Mouse (Mus musculus): ENCODE measurements around the gene Hoxa3. TPM values are rescaled to one million over a fixed set of nuclear protein-coding genes. Genes with fewer than 3 reads are reported as not detected.

Hoxa3 gene
- polyA plus RNA-seq, 1 experiment from 2014 or later, result 0.86 TPM

GRCm38 (mm10) chr6:52238155-52238545, 25.0 kb upstream of the Hoxa3 start:
- no peak overlapping the region for H3K4me3 ChIP-seq (ENCODE audit: control insufficient read depth in 1 of 2, insufficient read depth in 1 of 2, low read depth in 1 of 2, low read length in 2 of 2)
- no peak overlapping the region for H3K4me2 ChIP-seq (ENCODE audit: low read length)
- H3K27ac ChIP-seq (replicated peaks in 1 of 2; ENCODE audit: control insufficient read depth in 1 of 2, insufficient read depth in 1 of 2, low read depth in 2 of 2, low read length in 2 of 2), result no peak overlapping the region
- no peak overlapping the region for H3K9ac ChIP-seq (ENCODE audit: low read length)
- peaks cover 0 to 3% of the 10 kb centered on the region in 2 experiments; a peak in 2 of 4 replicates for H3K4me1 ChIP-seq (ENCODE audit: control insufficient read depth in 2 of 2, insufficient read depth in 2 of 2, low read length in 2 of 2)
- 5% methylated on average over 7 of the region's 7 CpGs for WGBS
- no peak for ATAC-seq (ENCODE audit: insufficient number of reproducible peaks, insufficient read depth, low FRiP score, low read depth)
- no peaks in the 10 kb centered on the region for H3K36me3 ChIP-seq (ENCODE audit: control insufficient read depth, insufficient read depth, low read length)
- peaks cover 100% of the 10 kb centered on the region for H3K27me3 ChIP-seq (ENCODE audit: control insufficient read depth, insufficient read depth, low read length)
- H3K9me3 ChIP-seq (ENCODE audit: control insufficient read depth, low read length), result no peaks in the 10 kb centered on the region

DNA sequence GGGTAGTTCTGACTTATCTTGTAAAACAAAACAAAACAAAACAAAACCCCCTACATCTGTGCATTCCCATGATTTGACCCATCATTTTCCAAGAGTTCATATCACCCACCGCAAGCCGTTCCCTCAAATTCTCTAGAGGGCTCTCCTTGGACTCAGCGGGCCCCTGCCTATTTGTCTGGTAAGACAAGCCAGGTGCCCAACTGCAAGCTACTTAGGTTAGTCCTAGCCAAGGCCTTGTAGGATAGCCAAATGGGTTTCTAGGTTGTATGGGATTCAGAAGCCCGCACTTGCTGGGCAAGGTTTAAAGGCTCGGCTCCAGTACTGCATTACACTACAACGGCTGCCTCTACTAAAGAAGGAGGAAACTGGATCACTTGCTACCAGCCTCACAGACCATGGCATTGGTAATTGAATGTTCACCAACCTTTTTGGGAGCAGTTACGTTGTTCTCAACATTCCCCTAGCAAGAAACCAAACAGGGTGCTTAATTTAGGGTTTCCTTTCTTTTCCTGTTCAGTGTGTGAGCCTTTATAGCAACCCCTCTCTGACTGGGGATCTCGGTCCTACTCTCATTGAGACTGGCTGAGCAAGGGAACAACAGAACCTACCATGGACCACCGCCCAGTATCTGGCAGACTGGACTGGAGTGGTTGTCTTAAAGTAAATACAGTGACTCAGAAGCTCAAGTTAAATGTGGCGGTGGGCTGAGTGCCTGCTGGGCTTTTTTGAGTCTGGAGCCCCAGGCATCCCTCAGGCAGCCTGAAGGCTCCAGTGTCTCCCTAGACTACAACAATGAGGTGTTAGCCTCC, 24.4 kb upstream of the Hoxa3 start:
- H3K4me2 ChIP-seq (ENCODE audit: low read length), result no peak overlapping the region
- no peaks in the 10 kb centered on the region for H3K9me3 ChIP-seq (ENCODE audit: control insufficient read depth, low read length)
- WGBS, result 12% methylated on average over 10 of the region's 10 CpGs

DNA sequence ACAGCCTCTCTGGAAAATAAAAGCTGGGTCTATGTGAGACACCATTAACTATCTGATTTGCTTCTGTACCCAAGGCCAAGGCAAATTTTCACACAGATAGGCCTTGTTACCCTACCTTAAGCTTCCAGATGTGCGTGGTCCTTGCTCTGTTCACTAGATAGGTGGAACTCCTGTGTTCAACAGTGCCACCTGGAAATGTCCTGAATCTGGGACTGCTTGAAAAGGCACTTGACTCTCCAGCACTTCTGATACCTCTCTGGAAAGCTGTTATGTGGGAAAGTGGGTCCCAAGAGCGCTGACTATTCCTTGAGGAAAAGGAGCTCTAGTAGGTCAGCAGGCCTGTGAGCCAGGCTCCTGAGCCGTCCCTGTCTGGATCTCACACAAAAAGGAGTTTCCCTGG, 23.7 kb upstream of the Hoxa3 start:
- Histone ChIP-seq H3K4me3 (ENCODE audit: control insufficient read depth in 1 of 2, insufficient read depth in 1 of 2, low read depth in 1 of 2, low read length in 2 of 2) (no peak overlapping the region), H3K4me1 (ENCODE audit: control insufficient read depth in 2 of 2, insufficient read depth in 2 of 2, low read length in 2 of 2) (peaks cover 0 to 3% of the 10 kb centered on the region in 2 experiments; a peak in 2 of 4 replicates), H3K27me3 (ENCODE audit: control insufficient read depth, insufficient read depth, low read length) (peaks cover 100% of the 10 kb centered on the region), H3K36me3 (ENCODE audit: control insufficient read depth, insufficient read depth, low read length) (no peaks in the 10 kb centered on the region), H3K27ac (replicated peaks in 1 of 2; ENCODE audit: control insufficient read depth in 1 of 2, insufficient read depth in 1 of 2, low read depth in 2 of 2, low read length in 2 of 2) (no peak overlapping the region), H3K9ac (ENCODE audit: low read length) (no peak overlapping the region), H3K9me3 (ENCODE audit: control insufficient read depth, low read length) (no peaks in the 10 kb centered on the region), H3K4me2 (ENCODE audit: low read length) (no peak overlapping the region)
- ATAC-seq (ENCODE audit: insufficient number of reproducible peaks, insufficient read depth, low FRiP score, low read depth), result no peak
- WGBS, result 11% methylated on average over 3 of the region's 3 CpGs

More for the DNA sequence above, 24.4 kb upstream of the Hoxa3 start:
- no peak overlapping the region for H3K4me3 ChIP-seq (ENCODE audit: control insufficient read depth in 1 of 2, insufficient read depth in 1 of 2, low read depth in 1 of 2, low read length in 2 of 2)
- H3K9ac ChIP-seq (ENCODE audit: low read length), result no peak overlapping the region
- no peaks in the 10 kb centered on the region for H3K36me3 ChIP-seq (ENCODE audit: control insufficient read depth, insufficient read depth, low read length)
- peaks cover 0 to 3% of the 10 kb centered on the region in 2 experiments; a peak in 2 of 4 replicates for H3K4me1 ChIP-seq (ENCODE audit: control insufficient read depth in 2 of 2, insufficient read depth in 2 of 2, low read length in 2 of 2)
- ATAC-seq (ENCODE audit: insufficient number of reproducible peaks, insufficient read depth, low FRiP score, low read depth), result no peak
- H3K27ac ChIP-seq (replicated peaks in 1 of 2; ENCODE audit: control insufficient read depth in 1 of 2, insufficient read depth in 1 of 2, low read depth in 2 of 2, low read length in 2 of 2), result no peak overlapping the region
- H3K27me3 ChIP-seq (ENCODE audit: control insufficient read depth, insufficient read depth, low read length), result peaks cover 100% of the 10 kb centered on the region

DNA sequence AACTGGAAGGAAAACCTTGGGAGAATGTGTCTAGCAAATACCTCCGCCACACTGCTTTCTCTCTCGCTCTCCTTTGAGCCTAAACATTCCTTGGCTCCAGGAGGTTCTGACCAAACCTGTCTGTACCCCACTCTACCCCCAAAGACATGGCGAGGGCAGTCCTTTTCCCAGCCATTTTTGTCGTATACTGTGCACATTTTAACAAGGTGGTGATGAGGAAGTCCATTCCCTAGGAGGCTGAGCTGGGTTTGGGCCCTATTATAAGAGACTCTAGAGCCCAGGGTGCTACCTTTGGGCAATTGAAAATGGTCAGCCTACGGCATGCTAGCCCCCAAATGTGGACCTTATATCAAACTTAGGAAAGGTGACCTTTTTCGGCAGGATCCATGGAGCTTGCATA, 22.7 kb upstream of the Hoxa3 start:
- Histone ChIP-seq H3K9ac (ENCODE audit: low read length) (no peak overlapping the region), H3K27ac (replicated peaks in 1 of 2; ENCODE audit: control insufficient read depth in 1 of 2, insufficient read depth in 1 of 2, low read depth in 2 of 2, low read length in 2 of 2) (no peak overlapping the region), H3K27me3 (ENCODE audit: control insufficient read depth, insufficient read depth, low read length) (peaks cover 99% of the 10 kb centered on the region), H3K4me1 (ENCODE audit: control insufficient read depth in 2 of 2, insufficient read depth in 2 of 2, low read length in 2 of 2) (peaks cover 0 to 3% of the 10 kb centered on the region in 2 experiments; a peak in 2 of 4 replicates), H3K4me2 (ENCODE audit: low read length) (no peak overlapping the region), H3K4me3 (ENCODE audit: control insufficient read depth in 1 of 2, insufficient read depth in 1 of 2, low read depth in 1 of 2, low read length in 2 of 2) (no peak overlapping the region), H3K36me3 (ENCODE audit: control insufficient read depth, insufficient read depth, low read length) (no peaks in the 10 kb centered on the region), H3K9me3 (ENCODE audit: control insufficient read depth, low read length) (no peaks in the 10 kb centered on the region)
- 21% methylated on average over 6 of the region's 6 CpGs for WGBS
- ATAC-seq (ENCODE audit: insufficient number of reproducible peaks, insufficient read depth, low FRiP score, low read depth), result no peak

DNA sequence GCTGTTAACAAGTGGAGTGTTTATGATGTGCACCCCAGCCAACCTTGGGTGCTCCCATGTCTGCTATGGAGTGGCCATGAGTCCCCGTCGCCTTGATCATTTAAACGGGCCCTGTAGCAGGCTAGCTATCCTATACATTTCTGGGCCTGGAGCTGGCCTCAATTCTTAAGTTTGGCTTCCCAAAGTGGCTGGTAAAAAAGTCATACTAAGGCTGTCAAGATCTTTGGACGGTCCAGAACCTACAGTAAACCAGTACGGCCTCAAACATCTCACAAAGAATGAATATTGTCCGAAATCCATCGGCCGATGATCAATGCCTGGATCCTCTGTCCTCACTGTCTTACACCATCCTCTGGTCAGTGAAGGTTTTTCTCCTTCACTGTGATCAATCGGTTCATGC, 22.1 kb upstream of the Hoxa3 start:
- Histone ChIP-seq H3K4me1 (ENCODE audit: control insufficient read depth in 2 of 2, insufficient read depth in 2 of 2, low read length in 2 of 2) (peaks cover 0 to 3% of the 10 kb centered on the region in 2 experiments; a peak in 2 of 4 replicates), H3K27ac (replicated peaks in 1 of 2; ENCODE audit: control insufficient read depth in 1 of 2, insufficient read depth in 1 of 2, low read depth in 2 of 2, low read length in 2 of 2) (no peak overlapping the region), H3K9ac (ENCODE audit: low read length) (no peak overlapping the region), H3K27me3 (ENCODE audit: control insufficient read depth, insufficient read depth, low read length) (peaks cover 99% of the 10 kb centered on the region), H3K9me3 (ENCODE audit: control insufficient read depth, low read length) (no peaks in the 10 kb centered on the region), H3K4me3 (ENCODE audit: control insufficient read depth in 1 of 2, insufficient read depth in 1 of 2, low read depth in 1 of 2, low read length in 2 of 2) (no peak overlapping the region), H3K36me3 (ENCODE audit: control insufficient read depth, insufficient read depth, low read length) (no peaks in the 10 kb centered on the region), H3K4me2 (ENCODE audit: low read length) (no peak overlapping the region)
- ATAC-seq (ENCODE audit: insufficient number of reproducible peaks, insufficient read depth, low FRiP score, low read depth), result no peak
- WGBS, result 28% methylated on average over 9 of the region's 9 CpGs

DNA sequence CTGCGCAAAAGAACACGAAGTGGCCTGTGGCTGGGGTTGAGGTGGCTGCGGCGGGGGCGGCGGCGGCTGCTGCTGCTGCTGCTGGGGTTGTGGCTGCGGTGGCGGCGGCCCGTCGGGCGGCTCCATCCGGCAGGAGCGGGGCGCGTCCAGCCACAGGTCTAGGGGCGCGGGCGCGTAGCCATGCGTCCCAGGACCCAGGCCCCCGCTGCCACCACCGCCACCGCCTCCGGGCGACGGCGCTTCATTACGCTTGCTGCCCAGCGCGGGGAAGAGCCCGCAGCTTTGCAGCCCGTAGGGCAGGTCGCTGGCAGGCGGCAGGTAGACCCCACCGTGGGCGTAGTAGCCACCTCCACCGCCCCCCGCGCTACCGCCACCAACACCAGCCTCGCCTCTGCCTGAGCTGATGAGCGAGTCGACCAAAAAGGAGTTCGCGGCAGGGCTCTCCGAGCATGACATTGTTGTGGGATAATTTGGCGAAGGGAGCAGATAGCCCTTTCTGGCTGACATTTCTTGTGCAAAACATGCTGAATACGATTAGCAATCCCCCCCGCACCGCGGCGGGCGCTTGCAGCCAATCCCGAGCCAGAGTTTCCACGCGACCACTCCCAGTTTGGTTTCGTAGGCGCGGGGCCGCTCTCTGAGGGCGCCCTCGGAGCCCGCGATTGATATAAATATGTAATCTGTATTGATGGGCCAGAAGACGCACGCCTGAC, 21.4 kb upstream of the Hoxa3 start:
- ATAC-seq (ENCODE audit: insufficient number of reproducible peaks, insufficient read depth, low FRiP score, low read depth), result no peak

DNA sequence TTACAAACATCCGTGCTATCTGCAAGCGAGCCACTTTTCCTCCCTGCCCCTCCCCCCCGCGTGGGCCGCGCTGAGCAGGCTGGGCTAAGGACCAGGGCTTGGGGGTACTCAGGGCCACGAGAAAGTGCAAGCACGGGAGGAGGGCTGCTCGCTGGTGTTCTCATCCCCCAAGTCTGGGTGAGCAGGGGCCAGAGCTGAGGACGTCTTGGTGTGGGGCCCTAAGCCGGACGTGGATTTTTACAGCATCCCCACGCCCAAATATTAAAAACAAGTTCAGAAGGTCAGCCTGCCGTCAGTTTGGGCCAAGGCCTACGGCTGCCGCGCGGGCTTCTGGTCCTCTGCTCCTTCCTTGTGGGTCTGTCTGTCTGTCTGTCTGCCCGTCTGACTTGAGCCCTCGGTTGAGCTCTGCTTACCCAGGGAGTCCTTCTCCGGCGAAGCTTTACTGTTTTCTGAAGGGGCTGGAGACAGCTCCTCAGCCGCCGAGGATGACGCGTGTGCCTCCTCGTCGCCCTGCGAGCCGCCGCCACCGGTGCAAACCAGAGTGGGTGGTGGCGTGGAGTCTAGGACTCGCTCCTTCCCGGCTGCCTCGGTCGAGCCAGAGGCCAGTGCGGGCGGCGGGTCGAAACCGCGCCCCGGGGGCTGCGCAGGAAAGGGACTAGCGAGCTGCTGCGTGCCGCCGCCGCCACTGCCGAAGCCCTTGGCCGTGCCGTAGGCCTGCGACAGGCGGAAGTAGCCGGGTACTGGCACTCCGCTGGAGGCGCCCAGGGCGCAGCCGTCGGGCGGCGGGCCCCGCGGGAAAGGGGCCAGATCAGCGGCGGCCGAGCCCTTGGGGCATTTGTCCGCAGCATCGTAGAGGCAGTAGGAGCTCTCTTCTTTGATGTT, 20.7 kb upstream of the Hoxa3 start:
- Histone ChIP-seq H3K36me3 (ENCODE audit: control insufficient read depth, insufficient read depth, low read length) (no peaks in the 10 kb centered on the region), H3K4me1 (ENCODE audit: control insufficient read depth in 2 of 2, insufficient read depth in 2 of 2, low read length in 2 of 2) (no peaks in the 10 kb centered on the region; a peak in 1 of 4 replicates), H3K4me3 (ENCODE audit: control insufficient read depth in 1 of 2, insufficient read depth in 1 of 2, low read depth in 1 of 2, low read length in 2 of 2) (peak overlapping the region in 1 of 2 experiments; percentile 14; a peak in 2 of 4 replicates), H3K4me2 (ENCODE audit: low read length) (no peak overlapping the region; the same call in 1 of the 2 replicates), H3K27ac (replicated peaks in 1 of 2; ENCODE audit: control insufficient read depth in 1 of 2, insufficient read depth in 1 of 2, low read depth in 2 of 2, low read length in 2 of 2) (no peak overlapping the region), H3K9ac (ENCODE audit: low read length) (no peak overlapping the region), H3K9me3 (ENCODE audit: control insufficient read depth, low read length) (no peaks in the 10 kb centered on the region), H3K27me3 (ENCODE audit: control insufficient read depth, insufficient read depth, low read length) (peaks cover 99% of the 10 kb centered on the region)
- ATAC-seq (ENCODE audit: insufficient number of reproducible peaks, insufficient read depth, low FRiP score, low read depth), result no peak
- WGBS, result under 1% methylated on average over 69 of the region's 70 CpGs

More for the DNA sequence above, 21.4 kb upstream of the Hoxa3 start:
- Histone ChIP-seq H3K27ac (replicated peaks in 1 of 2; ENCODE audit: control insufficient read depth in 1 of 2, insufficient read depth in 1 of 2, low read depth in 2 of 2, low read length in 2 of 2) (no peak overlapping the region), H3K4me1 (ENCODE audit: control insufficient read depth in 2 of 2, insufficient read depth in 2 of 2, low read length in 2 of 2) (no peaks in the 10 kb centered on the region; a peak in 1 of 4 replicates), H3K4me3 (ENCODE audit: control insufficient read depth in 1 of 2, insufficient read depth in 1 of 2, low read depth in 1 of 2, low read length in 2 of 2) (peak overlapping the region in 1 of 2 experiments; percentile 14; a peak in 1 of 4 replicates), H3K27me3 (ENCODE audit: control insufficient read depth, insufficient read depth, low read length) (peaks cover 99% of the 10 kb centered on the region), H3K36me3 (ENCODE audit: control insufficient read depth, insufficient read depth, low read length) (no peaks in the 10 kb centered on the region), H3K9me3 (ENCODE audit: control insufficient read depth, low read length) (no peaks in the 10 kb centered on the region), H3K4me2 (ENCODE audit: low read length) (no peak overlapping the region), H3K9ac (ENCODE audit: low read length) (no peak overlapping the region)
- WGBS, result 1% methylated on average over 67 of the region's 68 CpGs
